Mouse (Mus musculus): ENCODE measurements around the gene Gtpbp10.

DNA sequence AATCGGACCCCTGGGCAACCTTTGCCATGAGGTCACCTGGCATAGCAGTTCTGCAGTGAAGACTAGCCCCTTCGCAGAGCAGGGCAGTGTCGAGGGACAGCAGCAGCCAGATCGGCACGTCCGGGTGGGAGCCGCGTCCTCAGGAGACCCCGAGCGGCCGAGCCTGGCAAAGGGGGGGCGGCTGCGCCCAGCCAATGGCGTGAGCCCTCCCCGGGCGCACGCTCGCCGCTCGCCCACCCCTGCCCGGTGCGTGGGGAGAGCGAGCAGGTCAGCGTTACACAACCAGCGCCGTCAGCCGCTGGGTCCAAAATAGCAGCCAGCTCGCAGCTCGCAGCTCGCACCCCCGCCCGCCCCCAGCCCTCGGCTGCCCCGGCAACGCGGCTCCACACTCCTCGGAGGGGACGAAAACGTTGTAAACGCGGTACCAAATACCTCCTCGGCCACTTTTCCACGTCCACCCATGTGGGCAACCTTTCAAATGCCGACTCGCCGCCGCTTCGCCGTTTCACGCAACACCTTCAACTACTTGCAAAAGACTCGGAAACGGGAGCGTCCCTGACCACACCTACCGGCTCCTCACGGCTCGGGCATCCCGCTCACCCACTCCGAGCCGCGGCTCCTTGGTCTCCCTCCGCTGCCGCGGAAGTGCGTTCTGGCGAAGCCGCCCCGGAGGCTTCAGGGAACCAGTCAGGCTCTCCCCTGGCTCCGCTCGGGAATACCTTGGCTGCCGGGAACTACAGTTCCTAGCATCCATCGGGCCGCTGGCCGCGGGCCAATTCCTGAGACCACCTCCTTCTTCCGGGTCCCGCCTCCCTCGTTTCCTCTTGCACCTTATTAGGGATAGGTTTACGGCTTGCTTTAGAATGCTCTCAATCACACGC, 44.9 kb downstream of the Gtpbp10 start, which contains the start of gene Cldn12:
- TF ChIP-seq CTCF (conservative IDR thresholded peaks at IDR 0.05; ENCODE audit: insufficient read depth, insufficient read length, low read depth, low read length) (no peak), POLR2A (IDR thresholded peaks at IDR 0.05; ENCODE audit: low read depth, low read length) (peak; percentile 57)

Measured in kidney, adult 2 months (tissue).